Mouse (Mus musculus) left cerebral cortex, adult 18-20 months (tissue): Measurements from ENCODE around the gene Sit1. TPM values are rescaled to one million over a fixed set of nuclear protein-coding genes. Genes with fewer than 3 reads are reported as not detected.
A peak's percentile ranks its signal among the peaks of the same experiment; 100 is the strongest.

Experiments
- DNase-seq, 2 experiments: peaks; one replicate each; pipeline ENCODE4 v3.0.0; 2021 to 2022; ENCODE audit warnings: low spot score in 2 of 2, mixed read lengths in 1 of 2
- long read RNA-seq, 2 experiments: library from polyadenylated mRNA; stranded (forward); transcript quantifications; one replicate each; pipeline ENCODE4 v2.0.0; 2021
- total RNA-seq, 2 experiments: library from RNA; stranded (reverse); gene quantifications; 2 replicates each; pipeline ENCODE4 v1.2.3; 2021

The Sit1 gene
- not detected for total RNA-seq
- long read RNA-seq, experiment 1, result 0 reads
- long read RNA-seq, experiment 2, result 0 reads

DNA sequence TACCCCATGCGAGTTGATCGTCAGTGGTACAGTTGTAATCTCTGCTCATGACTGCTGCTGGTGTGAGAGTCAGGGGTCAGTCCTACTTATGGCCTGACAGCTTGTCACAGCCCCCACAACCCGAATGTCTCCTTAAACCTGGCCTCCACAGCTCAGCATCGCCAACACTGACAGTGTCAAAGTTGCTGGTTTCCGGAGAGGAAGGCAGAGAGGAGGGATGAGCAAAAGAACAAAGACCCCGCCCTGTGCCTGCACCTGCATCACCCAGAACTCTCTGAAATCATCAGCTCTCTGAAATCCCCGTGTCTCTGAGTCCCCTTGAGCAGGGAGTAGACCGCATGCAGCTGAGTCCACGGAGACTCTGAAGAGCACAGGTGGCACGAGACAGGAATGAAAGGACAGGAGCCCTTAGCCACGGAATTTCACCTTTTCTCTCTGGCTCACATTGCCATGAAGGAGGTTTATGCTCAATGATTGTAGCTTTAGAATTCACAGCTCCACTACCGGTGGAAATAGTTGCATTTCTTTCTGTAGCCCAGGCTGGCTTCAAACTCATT is at the start of gene Sit1:
Gene Sit1, minus strand, starts transcription at position 200 of the 557 bp plus-strand sequence.
- no peak for DNase-seq

DNA sequence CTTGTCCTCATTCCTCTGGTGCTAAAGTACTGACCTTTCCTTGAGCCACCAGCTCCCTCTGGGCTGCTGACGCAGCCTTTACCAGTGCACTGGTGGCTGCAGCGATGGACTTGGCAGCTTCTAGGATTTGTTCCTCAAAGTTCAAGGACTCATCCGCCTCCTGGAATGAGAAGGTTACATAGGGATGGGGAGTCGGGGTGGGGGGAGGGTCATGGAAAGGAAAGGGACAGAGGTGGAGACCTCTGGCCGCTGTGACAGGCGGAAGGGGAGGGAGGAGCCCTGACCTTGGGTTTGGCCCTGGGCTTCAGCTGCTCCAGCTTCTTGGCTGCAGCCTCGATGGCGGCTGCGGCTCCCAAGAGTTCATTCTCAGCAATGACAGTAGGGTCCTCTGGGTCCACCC is 49.7 kb upstream of the Sit1 start:
- no peak for DNase-seq

DNA sequence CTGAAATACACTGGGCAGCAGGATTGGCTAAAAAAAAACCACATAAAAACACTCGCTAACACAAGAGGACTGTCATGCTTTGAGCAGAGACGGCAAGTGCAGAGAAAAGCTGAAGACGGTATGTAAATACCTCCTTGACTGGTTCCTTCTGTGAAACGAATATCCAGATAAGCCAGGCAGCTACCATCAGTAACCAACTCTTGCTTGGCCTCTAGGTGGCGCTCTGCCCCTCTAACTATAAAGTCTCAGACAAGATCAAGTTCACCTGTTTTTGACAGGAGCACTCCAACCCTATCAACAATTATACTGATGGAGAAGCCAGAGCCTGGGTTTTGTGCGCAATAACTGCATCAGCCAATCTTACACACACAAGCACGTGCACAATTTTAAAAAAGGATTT is 47.0 kb upstream of the Sit1 start:
- DNase-seq, result peak; percentile 76 to 82

DNA sequence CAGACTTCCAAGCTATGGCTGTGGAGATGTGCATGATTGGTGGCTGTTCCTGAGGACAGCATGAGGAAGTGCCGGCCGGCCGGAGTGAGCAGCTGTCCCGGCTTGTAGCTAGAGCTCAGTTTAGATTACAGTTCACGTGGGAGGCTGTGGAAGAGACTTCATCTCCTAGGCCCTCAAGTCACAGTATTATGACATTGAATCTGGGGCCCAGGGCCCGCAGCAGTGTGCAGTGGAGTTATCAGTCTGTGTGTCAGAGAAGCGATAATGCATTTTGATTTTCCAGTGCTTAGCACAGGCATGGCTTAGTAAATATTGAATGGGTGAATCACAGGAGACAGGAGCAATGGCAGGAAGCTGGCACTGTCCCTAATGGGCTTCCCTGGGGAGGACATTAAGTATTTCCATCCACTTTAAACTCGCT is 46.6 kb upstream of the Sit1 start:
- no peak for DNase-seq

DNA sequence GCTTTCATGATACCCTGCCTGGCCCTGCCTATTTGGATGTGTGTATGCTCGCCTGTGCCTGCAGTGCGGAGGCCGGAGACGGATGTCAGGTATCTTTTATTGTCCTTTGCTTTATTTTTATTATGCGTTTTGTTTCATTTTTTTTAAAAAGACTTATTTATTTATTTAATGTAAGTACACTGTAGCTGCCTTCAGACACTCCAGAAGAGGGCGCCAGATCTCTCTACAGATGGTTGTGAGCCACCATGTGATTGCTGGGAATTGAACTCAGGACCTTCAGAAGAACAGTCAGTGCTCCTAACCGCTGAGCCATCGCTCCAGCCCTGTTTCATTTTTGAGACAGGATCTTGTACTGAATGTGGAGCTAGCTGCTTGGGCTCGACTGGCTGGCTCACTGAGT is 45.0 kb upstream of the Sit1 start:
- no peak for DNase-seq

DNA sequence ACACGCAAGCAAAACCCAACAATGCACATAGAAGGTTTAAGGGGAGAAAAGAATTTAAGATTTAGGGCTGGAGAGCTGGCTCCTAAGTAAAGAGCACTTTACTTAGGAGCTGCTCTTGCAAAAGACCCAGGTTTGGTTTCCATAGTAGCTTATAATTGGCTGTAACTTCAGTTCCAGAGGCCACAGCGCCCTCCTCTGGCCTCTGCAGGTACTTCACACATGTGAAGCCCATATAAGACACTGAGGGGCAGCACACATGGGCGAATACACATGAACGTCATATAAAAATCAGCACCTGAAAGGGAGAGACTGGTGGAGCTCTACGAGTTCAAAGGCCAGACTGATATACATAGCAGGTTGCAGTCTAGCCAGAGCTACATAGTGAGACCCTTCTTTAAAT is 44.3 kb upstream of the Sit1 start:
- DNase-seq, result no peak

DNA sequence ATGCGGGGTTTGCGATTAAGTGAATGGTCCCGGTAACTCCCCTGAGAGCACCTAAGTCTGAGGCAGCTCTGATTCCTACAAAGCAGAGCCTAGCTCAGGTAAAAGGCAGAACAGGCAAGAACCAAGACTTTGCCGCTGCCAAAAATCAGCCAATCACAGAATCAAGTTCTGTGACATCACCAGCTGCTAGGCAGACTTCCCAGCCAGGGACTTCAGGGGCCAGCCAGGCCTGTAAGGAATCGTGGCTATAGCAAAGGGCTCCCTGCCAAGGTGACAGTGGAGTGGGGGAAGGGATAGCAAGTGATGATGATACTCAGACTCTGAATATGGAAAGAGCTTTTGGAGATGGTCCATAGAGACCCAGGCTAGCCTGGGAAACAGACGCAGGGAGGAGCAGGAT is 36.4 kb upstream of the Sit1 start:
- DNase-seq, result peak; percentile 88 to 95

DNA sequence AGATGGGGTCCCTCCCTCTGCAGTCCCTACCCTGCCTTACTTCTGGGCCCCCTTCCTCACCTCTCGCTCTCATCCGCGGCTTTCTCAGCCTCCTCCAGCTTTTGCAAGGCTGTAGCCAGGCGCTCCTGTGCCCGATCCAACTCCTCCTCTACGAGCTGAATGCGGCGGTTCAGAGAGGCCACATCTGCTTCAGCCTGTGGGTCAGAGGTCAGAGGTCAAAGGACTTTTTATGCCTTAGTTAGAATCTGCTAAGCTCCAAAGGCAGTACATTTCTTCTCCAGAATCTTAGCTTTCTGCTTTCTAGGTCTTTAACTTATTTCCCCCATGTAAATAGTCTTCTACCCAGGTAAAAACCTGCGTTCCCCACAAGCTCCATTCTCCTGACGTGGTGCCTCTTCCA is 36.0 kb upstream of the Sit1 start:
- no peak for DNase-seq

DNA sequence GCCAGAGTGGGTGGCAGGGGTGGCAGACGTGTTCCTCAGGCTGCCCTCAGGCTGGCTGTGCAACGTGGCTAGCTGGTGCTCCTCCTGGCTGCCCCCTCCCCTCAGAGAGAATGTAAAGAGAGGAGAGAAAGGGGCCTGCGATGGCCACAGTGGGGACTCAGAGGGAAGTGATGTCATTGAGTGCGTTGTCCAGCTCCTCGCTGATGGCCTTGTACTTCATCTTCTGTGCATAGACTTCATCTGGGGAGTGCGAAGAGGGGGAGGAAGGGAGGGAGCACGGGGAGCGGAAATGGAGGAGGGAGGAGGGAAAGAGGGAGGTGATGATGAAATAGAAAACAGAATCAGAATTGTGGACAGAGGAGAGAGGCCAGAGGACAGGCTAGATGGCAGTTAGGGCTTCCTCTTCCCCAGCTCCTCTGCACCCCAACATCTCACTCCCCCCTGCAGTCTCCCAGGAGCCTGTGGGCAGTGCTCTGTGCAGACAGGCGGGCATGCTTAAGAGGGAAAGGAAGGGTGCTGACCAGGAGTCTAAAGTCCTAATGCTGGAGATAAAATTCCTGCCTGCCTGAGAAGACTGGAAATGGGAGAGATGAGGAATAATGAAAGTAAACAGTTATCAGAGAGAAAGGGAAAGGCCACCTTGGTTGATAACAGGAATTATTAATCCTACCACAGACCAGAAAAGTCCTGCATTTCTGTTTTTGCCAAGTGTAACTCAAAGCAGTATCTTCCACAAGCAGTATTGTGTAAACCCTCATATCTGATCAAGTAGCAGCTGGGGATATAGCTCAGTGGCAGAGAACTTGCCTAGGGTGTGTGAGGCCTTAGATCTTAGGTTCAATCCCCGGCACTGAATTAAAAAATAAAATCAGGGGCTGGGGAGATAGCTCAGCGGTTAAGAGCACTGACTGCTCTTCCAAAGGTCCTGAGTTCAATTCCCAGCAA is 32.5 kb upstream of the Sit1 start:
- DNase-seq, result no peak

DNA sequence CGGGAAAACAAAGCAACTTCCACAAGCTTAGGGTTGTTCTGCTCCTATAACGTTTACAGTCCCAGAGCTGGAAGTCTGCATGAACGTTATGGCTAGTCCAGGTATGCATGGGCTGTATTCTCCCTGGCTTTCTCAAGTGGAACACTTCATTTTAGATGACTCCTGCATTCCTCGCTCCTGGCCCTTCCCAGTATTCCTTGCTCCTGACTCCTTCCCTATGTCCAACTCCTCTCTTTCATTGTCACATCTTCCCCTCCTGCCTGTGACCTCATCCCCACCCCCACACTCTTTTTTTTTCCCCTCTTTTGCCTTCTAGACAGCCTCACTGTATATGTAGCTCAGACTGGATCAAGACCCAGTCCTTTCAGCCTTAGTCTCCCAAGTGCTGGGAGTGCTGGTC is 30.3 kb upstream of the Sit1 start:
- DNase-seq, result no peak

DNA sequence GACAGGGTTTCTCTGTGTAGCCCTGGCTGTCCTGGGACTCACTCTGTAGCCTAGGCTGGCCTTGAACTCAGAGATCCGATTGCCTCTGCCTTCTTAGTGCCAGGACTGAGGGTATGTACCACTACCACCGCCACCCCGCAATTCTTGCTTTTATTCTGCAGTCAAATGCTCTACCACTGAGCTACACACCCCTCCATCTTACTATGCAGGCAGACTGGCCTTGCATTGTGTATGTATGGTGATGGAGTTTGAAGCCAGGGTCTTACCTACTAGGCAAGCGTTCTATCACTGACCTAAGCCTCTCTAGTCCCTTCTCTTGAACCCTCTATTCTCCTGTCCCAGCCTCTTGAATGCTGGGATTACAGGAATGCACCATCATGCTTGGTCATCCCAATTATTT is 29.8 kb upstream of the Sit1 start:
- no peak for DNase-seq

DNA sequence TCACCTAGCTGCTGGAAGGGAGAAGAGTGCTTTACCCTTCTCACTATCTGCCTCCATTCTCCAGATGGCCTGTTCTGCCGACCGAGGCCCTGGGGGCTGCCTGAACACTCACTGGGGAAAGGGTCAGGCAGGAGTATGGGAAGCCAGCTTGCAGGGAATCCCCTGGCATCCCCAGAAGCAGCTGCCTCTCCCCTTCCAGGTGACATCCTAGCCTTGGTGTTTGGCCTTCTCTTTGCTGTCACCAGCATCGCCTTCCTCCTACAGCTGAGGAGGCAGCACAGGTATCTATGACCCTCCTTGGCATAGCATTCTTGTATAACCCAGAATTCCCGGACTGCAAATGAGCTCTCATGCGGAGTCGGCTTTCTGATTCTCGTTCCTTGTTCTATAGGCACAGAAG is 29.1 kb upstream of the Sit1 start:
- no peak for DNase-seq

DNA sequence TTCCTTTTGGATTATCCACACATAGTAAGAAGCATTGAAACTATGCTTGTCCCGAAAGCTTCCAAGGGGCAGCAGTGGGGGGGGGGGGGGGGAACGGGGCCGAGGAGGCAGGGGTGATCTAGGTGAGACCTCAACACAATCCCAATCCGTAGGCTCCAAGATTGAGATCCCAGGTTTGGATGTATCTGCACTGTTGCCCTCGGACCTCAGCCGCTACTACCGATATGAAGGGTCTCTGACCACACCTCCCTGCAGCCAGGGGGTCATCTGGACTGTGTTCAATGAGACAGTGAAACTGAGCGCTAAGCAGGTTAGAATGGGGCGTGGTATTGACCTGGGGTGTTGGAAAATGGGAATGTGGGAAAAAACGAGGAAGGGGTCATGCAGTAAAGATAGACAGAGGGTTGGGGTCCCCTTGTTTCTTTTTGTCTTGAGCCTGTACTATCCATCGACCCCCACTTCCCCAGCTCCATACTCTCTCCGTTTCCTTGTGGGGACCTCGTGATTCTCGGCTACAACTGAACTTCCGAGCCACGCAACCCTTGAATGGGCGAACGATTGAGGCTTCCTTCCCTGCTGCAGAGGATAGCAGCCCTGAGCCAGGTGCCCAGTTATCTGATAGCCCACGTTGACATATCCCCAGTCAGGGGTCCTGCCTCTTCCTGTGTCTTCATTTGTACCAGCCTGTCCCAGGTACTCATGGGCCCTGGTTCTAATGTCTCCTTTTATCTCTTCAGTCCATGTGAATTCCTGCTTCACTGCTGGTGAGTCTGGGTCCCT is 28.3 kb upstream of the Sit1 start:
- DNase-seq, result no peak

DNA sequence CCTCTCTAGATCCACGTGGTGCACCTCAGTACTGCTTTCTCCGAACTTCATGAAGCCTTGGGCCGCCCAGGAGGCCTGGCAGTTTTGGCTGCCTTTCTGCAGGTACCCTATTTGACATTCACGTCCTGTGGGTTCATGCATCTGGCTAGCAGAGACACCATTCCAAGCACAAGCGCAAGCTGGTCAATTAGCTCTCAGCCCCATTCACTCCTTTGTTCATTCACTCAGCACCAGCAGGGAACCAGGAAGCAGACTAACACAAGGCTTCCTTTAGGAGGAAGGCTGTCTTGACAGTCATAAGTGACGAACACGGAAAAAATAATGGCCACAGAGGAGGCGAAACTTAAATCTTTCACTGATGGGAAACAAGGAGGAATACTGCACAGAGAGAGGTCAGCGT is 25.6 kb upstream of the Sit1 start:
- DNase-seq, result no peak

DNA sequence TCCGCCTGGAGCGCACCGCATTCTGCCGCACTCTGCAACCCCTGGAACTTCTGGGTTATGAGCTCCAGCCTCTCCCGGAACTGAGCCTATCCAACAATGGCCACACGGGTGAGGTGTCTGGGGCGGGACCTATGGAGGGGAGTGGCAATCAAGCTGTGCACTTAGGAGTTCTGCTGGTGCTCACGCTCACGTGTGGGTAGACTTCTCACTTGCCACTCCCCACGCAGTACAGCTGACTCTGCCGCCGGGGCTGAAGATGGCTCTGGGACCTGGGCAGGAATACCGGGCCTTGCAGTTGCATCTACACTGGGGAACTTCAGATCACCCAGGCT is 25.1 kb upstream of the Sit1 start:
- no peak for DNase-seq

DNA sequence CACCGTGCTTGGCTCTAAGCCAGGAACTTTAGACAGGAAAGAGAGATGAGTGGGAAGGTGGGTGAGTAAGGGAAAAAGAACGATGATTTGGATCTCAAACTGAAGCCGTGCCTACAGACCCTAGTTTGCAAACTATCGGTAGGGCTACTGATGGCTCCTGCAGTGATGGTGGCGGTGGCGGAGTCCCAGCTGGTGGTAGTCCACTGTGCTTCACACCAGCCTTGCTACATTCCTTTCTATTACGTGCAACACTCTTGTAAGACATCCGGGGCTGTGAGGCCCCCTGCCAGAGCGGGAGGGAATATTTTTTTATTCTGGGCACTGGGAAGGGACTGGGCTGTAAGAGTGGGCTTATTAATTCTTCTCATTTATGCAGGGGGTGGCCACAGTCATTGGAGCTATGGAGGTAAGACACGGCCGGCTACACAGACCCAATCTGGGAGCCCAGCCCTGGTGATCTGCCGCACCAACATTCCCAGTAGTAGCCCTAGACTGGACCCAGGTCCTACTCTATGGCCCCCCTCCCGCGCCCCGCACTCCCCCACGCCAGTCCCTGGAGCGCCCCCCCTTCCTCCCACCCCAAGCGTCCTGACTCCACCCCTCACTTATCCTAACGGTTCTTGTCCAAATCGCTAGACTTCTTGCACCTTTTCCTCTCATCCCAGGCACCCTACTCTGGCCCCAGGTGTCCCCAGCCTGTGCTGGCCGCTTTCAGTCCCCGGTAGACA is 24.6 kb upstream of the Sit1 start:
- no peak for DNase-seq

DNA sequence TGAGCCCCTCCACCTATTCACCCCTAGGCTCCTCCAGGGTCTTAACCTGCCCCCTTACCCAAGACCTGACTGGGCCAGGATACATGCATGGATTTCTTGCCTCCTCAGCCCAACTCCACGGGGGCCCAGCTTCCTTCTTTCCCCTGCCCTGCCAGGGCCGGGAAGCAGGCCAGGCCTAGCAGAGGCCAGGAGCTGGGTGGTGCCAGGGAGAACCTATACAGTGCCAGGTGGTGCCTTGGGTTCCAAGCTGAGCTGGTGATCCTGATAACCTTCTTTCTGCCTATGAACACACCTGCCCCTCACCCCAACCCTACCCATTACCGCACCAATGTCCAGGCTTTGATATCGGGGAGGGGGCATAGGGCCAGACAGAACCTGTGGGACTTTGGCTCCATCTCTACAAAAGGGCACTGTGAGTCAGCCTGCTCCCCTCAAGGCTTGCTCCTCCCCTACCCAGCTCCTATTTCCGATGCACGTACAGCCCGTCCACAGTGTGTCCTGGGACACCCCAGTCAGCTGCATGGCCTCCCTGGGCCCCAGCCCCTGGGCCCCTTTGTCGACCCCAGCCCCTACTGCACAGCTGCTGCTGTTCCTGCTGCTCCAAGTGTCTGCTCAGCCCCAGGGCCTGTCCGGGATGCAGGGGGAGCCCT is 23.1 kb upstream of the Sit1 start, which contains the start of gene Car9:
Gene Car9, plus strand, starts transcription at position 431 of the 650 bp plus-strand sequence.
- DNase-seq, result no peak

DNA sequence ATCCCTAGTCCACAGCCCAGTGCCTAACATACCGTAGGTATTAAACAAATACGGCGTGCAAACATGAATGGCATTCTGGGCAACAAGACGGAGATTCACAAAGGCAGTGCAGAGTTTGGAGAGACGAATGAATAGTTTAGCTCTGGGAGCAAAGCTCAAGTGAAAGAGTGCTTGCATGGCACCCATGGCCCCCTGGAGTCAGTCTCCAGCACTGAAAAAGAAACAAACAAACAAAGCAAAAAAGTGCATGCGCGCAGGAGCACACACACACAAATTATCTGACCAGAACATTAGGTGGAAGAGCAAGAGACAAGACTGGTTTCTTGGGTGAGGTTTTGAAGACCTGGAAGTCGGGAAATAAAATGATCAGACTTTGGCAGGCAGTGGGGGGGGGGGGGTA is 22.5 kb upstream of the Sit1 start:
- no peak for DNase-seq

DNA sequence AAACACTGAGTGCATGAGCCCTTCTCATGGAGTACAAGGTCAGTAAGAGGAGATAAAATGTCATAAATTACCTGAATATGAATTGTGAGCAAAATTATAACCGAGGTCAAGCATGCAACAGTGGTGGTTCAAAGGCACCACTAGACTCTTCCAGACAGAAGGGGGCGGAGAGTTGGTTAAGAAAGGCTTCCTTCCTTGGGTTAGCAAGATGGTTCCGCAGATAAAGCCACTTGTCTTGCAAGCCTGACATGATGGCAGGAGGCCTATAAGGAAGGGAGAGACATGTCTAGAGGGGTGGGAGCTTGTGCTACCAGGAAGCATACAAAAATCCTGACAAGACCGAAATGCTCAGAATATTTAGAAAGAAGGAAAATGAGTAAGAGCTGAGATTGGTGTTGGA is 20.7 kb upstream of the Sit1 start:
- DNase-seq, result no peak

DNA sequence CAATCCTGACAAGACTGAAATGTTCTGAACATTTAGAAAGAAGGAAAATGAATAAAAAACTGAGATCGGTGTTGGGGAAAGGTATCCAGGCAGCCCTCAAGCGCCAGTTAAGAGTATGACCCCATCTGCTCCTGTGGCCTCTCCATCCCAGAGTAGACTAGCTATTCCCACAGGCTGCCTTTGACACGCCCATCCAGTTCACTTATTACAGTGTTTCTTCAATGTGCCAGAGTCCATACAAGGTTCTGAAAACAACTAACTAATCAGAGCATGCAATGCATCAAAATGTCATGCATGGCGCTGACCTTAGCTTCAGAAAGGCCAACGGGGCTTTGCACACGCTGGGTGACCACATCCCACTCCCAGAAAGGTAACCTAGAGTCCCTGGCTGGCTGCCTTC is 20.0 kb upstream of the Sit1 start:
- no peak for DNase-seq

DNA sequence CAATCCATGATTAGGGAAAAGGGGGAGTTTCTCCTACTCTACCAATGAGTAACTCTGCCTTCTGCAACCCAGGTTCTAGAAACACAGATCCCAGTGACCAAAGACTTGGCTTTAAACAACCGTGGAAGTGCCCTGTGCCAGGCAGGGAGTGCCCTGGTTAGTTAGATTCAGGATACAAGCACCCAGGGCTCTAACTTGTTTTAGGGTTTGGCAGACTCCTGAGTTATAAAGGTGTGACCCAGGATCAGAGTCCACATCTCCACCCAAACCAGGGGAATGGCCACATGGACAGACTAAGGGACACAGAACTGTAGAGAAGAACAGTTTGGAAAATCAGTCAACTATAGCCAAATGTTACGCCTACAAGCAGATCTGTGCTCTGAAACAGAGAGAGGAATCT is 19.5 kb upstream of the Sit1 start:
- no peak for DNase-seq
